Comparison of ENCODE assay signal across 9 mouse cellular contexts in the genomic region with DNA sequence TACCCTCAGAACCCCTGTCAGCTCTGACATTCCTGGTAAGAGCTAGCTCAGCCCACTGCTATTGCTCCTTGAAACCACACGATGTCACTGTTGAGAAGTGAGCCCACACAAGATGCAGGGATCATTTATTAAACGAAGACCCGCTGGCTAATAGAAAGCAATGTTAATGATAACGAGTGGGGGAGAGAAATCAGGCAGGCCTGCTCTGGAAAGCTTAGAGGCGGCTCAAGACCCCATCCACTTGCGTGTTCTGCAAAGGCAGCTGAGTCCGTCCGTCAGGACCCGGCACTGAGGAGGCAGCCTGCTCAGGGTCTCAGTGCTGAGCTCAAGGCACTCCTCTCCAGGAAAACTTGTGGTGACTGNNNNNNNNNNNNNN. TPM values are rescaled to one million over a fixed set of nuclear protein-coding genes. Genes with fewer than 3 reads are reported as not detected.
DNase-seq lines count a peak whose midpoint lies in the region; ATAC-seq and TF ChIP-seq lines count a peak whose summit lies in the region.
"Had no signal": no experiment of that assay in that cellular context is flagged by ENCODE, and none has a peak within 500 bp of the region (broad histone marks: within the 10 kb centered on the region; RNA-seq: fewer than 3 reads in every experiment).

No protein-coding gene starts in this region.

- peak; percentile 65 for TF ChIP-seq CTCF in liver, embryonic 14.5 days (IDR thresholded peaks at IDR 0.05; ENCODE audit: low read depth)

- no peak overlapping the region for H3K9ac ChIP-seq in liver, embryonic 14.5 days (replicated peaks)
- peak overlapping the region; percentile 27; the same call in 1 of the 2 replicates for H3K9ac ChIP-seq in neural tube, embryonic 11.5 days (ENCODE audit: low read length)

- H3K9me3 ChIP-seq in forebrain, embryonic 10.5 days: no peaks in the 10 kb centered on the region
- H3K9me3 ChIP-seq in liver, embryonic 14.5 days (ENCODE audit: control insufficient read depth, low read length): no peaks in the 10 kb centered on the region
- no peaks in the 10 kb centered on the region for H3K9me3 ChIP-seq in neural tube, embryonic 11.5 days (ENCODE audit: control insufficient read depth, low read length)

- peak overlapping the region; percentile 66 for H3K27ac ChIP-seq in forebrain, embryonic 10.5 days
- no peak overlapping the region for H3K27ac ChIP-seq in liver, embryonic 14.5 days
- H3K27ac ChIP-seq in neural tube, embryonic 11.5 days (ENCODE audit: low read depth, low read length): no peak overlapping the region

- WGBS in forebrain, embryonic 10.5 days: 2% methylated on average over 9 of the region's 9 CpGs
- 8% methylated on average over 9 of the region's 9 CpGs for WGBS in liver, embryonic 14.5 days (ENCODE audit: insufficient replicate concordance)
- WGBS in neural tube, embryonic 11.5 days: under 1% methylated on average over 9 of the region's 9 CpGs

- peak; percentile 62 for DNase-seq in layer of hippocampus, adult 11-12 months (ENCODE audit: low spot score)
- DNase-seq in layer of hippocampus, postnatal 25 days (ENCODE audit: extremely low spot score in 1 of 2, low spot score in 1 of 2): no peak
- DNase-seq in WW6 (ENCODE audit: low read depth, low spot score): peak; percentile 22
- peak; percentile 63 for DNase-seq in forebrain, embryonic 10.5 days (ENCODE audit: extremely low spot score, low spot score)
- peak in 1 of 3 experiments; percentile 14 for DNase-seq in liver, embryonic 14.5 days (ENCODE audit: low read depth in 3 of 3, low spot score in 3 of 3)
- DNase-seq in neural tube, embryonic 11.5 days (ENCODE audit: low spot score): peak; percentile 66
- no peak for DNase-seq in spleen, postnatal 10 days (ENCODE audit: low spot score in 2 of 2)

- ATAC-seq in inflammation-experienced regulatory T-cells, adult 6 months: peak; percentile 79
- no peak for ATAC-seq in liver, embryonic 14.5 days (ENCODE audit: insufficient read depth)
- ATAC-seq in neural tube, embryonic 11.5 days (ENCODE audit: insufficient read depth, low FRiP score, low TSS enrichment): peak; percentile 73

- peaks cover 14% of the 10 kb centered on the region for H3K4me1 ChIP-seq in forebrain, embryonic 10.5 days
- no peaks in the 10 kb centered on the region for H3K4me1 ChIP-seq in liver, embryonic 14.5 days (replicated peaks; ENCODE audit: control insufficient read depth in 2 of 2, insufficient read depth in 2 of 2, low read length in 1 of 2)
- H3K4me1 ChIP-seq in neural tube, embryonic 11.5 days (ENCODE audit: control insufficient read depth, insufficient read depth, low read length): no peaks in the 10 kb centered on the region

- H3K36me3 ChIP-seq in forebrain, embryonic 10.5 days (replicated peaks): no peaks in the 10 kb centered on the region
- no peaks in the 10 kb centered on the region for H3K36me3 ChIP-seq in liver, embryonic 14.5 days (replicated peaks; ENCODE audit: control insufficient read depth, insufficient read depth, low read depth)
- H3K36me3 ChIP-seq in neural tube, embryonic 11.5 days (ENCODE audit: control insufficient read depth, insufficient read depth, low read length): no peaks in the 10 kb centered on the region

- peak overlapping the region; percentile 48 for H3K4me3 ChIP-seq in forebrain, embryonic 10.5 days
- H3K4me3 ChIP-seq in liver, embryonic 14.5 days (ENCODE audit: insufficient read depth in 1 of 2, low read depth in 2 of 2, low read length in 2 of 2): no peak overlapping the region
- peak overlapping the region; percentile 23; the same call in 1 of the 2 replicates for H3K4me3 ChIP-seq in neural tube, embryonic 11.5 days (ENCODE audit: low read depth, low read length)
- H3K4me3 ChIP-seq: erythroblast, embryonic 14.5 days had no signal

- H3K4me2 ChIP-seq in liver, embryonic 14.5 days (ENCODE audit: low read depth): peak overlapping the region; percentile 39; the same call in 1 of the 2 replicates
- H3K4me2 ChIP-seq in neural tube, embryonic 11.5 days (ENCODE audit: low read depth): peak overlapping the region; percentile 53

- H3K27me3 ChIP-seq in forebrain, embryonic 10.5 days (ENCODE audit: poor library complexity, severe bottlenecking): peaks cover 39% of the 10 kb centered on the region
- H3K27me3 ChIP-seq in liver, embryonic 14.5 days (ENCODE audit: control insufficient read depth, insufficient read depth, low read length): no peaks in the 10 kb centered on the region
- H3K27me3 ChIP-seq in neural tube, embryonic 11.5 days (ENCODE audit: control insufficient read depth, insufficient read depth, low read length): no peaks in the 10 kb centered on the region

- TF ChIP-seq EP300 in liver, embryonic 14.5 days (IDR thresholded peaks at IDR 0.05; ENCODE audit: low read depth): no peak

RNA-seq across cellular contexts. Expression of a gene that starts 15.5 kb away (rescaled TPM):
- total RNA-seq in layer of hippocampus, postnatal 25 days (2021): under 1 TPM; 0.80 to 0.94 TPM
- polyA plus RNA-seq in forebrain, embryonic 10.5 days (2016; fragmentation: Nextera tagmentation; extraction: Ambion mirVana): not detected in 2 replicates
- not detected for polyA plus RNA-seq in inflammation-experienced regulatory T-cells, adult 6 months (2017; shearing (Covaris generic))
- not detected in 2 replicates for polyA plus RNA-seq in liver, embryonic 14.5 days (2012; rRNA removed)
- not detected in 2 replicates for polyA plus RNA-seq in liver, embryonic 14.5 days (2014; fragmentation: Nextera tagmentation; extraction: Ambion mirVana)
- not detected in 2 replicates for polyA plus RNA-seq in neural tube, embryonic 11.5 days (2014; fragmentation: Nextera tagmentation; extraction: Ambion mirVana)
- polyA plus RNA-seq: erythroblast, embryonic 14.5 days had no signal

Comparison
In these comparisons a context has a peak if more than half of its experiments do, and no peak if none do; other contexts are left out.
1. DNase-seq: peak in layer of hippocampus, adult 11-12 months (single experiment), WW6 (single experiment), forebrain, embryonic 10.5 days (single experiment) and neural tube, embryonic 11.5 days (single experiment); none in layer of hippocampus, postnatal 25 days (0 of 2) and spleen, postnatal 10 days (0 of 2).
2. H3K4me3 ChIP-seq: peak in forebrain, embryonic 10.5 days (single experiment) and neural tube, embryonic 11.5 days (single experiment); none in liver, embryonic 14.5 days (0 of 2).